Mouse (Mus musculus): ENCODE data around the gene Ndufb4. TPM values are rescaled to one million over a fixed set of nuclear protein-coding genes. Genes with fewer than 3 reads are reported as not detected.

Gene Ndufb4
- 58.0 and 60.4 TPM in 2 replicates for polyA plus RNA-seq (2012; rRNA removed)

DNA sequence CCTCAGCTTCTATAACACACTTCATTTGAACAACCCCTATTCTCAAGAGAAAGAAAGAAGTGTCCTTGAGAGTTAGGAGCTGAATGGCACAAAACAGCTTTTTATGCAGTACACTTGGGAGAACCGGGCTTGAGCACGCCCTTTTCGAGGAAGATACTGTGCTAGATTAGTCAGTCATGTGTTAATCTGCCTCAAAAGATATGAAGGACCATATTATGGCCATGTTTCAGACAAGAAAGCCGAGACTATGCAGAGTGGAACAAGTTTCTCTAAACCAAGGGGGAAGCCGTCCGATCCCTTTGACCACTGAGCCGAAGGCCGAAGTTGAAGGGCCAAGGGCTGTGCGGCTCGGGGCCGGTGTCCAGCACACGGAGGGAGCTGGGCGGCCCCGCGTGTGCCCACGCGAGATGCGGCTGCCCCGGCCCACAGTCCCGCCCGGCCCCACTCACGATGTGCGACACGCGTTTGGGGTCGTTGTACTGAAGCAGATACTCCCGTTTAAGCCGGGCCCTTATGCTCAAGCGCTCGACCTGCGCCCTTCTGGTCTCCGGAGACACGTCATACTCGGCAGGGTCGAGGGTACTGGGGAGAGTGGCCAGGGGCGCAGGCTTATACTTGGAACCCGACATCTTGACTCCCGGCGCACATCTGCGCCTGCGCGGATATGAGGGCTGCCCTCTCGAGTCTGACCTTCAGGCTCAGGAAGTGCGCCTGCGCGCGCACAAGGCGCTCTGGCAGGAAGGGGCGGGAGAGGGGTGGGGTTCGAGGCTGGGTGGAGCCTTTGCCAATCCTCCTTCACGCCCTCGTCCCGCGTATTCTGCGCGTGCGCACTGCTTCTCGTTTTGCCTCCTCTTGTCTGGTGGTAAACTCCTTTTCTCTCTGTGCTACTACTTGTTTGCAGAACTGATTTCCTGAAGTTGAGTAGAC is at the start of gene Ndufb4:
TSS of gene Ndufb4 (minus strand) at position 723 of the 927 bp plus-strand sequence.

Other genes with a start within 250 kb of the Ndufb4 start
- 25.9 and 29.9 TPM in 2 replicates for gene Gtf2e1, start 114.7 kb downstream of the Ndufb4 start, polyA plus RNA-seq (2012; rRNA removed)
- gene Rabl3, start 114.6 kb downstream of the Ndufb4 start, polyA plus RNA-seq (2012; rRNA removed), result 9.4 and 11.2 TPM in 2 replicates
- gene Hgd, start 74.3 kb downstream of the Ndufb4 start, polyA plus RNA-seq (2012; rRNA removed), result 0.18 and 0.33 TPM in 2 replicates
- gene Fstl1, start 122.4 kb upstream of the Ndufb4 start, polyA plus RNA-seq (2012; rRNA removed), result 83.6 and 186 TPM in 2 replicates
- gene Gm36028, start 206.7 kb upstream of the Ndufb4 start, polyA plus RNA-seq (2012; rRNA removed), result 0.32 and 0.41 TPM in 2 replicates
- gene Lrrc58, start 213.9 kb upstream of the Ndufb4 start, polyA plus RNA-seq (2012; rRNA removed), result 21.6 and 22.9 TPM in 2 replicates